Mouse (Mus musculus): ENCODE data around the gene Psrc1.

Psrc1 gene

GRCm38 (mm10) chr3:108423844-108424801 is 40.5 kb downstream of the Psrc1 start:
- DNase-seq (ENCODE audit: low spot score in 2 of 2): peak; percentile 60 to 72

GRCm38 (mm10) chr3:108424944-108425623 is 41.4 kb downstream of the Psrc1 start:
- DNase-seq (ENCODE audit: low spot score in 2 of 2): no peak

DNA sequence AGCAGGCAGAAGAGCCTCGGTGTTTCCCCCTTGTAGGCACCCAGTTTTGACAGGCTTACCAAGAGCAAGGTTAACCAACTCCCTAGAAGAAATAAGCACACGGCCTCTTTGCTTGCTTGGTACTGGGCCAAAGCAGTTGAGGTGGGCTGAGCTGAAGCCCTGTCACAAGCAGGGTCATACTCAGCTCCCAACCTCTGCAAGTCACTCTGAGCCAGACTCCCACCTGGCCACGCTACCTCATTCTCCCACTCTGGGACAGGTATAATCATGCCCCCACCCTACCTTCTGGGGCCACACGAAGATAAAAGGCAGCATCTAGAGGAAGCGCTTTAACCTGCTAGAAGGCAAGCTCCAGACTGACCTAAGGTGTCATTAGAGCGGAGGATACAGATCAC is 42.0 kb downstream of the Psrc1 start:
- DNase-seq (ENCODE audit: low spot score in 2 of 2): no peak

DNA sequence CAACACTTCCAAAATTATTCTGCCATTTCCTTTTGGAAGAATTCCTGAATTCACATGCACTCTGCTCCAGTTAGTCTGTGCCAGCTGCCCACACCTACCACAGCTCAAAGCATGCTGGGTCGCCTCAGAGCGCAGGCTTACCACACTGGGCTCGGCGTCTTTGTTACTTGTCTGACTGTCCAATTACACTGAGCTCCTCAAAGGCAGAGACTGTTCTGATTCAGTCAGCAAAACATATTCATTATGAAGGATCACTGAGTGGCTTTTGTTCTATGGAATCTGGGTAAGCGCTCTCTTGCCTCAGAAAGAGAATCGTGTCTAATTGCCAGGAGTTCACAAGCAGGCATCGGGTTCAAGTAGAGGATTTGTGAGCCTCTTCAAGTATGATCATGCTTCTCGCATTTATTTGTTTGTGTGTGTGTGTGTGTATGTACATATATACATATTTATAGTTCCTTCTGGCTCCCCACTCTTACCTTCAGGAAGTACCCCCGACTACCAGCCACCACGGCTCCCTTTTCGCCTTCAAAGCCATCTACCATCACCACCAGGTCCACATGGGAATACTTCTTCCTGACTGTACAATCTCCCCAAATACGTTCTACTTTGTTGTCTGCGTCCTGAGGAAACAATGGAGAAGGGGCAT is 49.0 kb downstream of the Psrc1 start:
- peak in 1 of 2 experiments; percentile 34 for DNase-seq (ENCODE audit: low spot score in 2 of 2)

DNA sequence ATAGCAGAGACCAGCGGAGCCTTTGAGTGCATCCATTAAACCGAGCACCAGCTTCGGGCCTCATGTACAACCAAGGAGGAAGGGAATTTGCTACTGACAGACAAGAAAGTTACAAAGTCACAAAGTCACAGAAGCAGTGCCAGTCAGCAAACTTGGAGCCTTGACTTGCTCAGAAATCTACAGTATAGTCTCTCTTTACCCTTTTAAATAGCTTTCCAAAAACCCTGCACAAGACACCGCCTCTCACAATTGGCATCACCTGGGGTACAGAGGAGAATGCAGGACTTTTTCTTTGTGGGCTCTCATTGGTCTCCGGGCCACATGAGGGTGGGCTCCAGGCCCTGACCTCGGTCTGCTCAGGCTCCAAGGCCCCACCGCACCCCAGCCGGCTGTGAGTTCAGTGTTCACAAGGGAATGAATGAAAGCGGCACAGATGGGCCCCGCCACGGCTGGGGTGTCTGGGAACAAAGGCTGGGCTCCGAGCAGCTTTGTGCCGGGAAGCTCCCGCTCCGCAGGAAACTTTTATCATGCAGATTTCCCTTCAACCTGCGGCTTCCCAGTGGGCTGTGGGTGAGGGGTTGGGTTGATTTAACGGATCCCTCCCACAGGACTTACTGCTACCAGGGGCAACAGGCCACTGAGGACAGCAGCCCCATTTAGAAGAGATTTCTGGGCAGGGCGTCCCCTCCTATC is 49.7 kb downstream of the Psrc1 start:
- no peak for DNase-seq (ENCODE audit: low spot score in 2 of 2)

DNA sequence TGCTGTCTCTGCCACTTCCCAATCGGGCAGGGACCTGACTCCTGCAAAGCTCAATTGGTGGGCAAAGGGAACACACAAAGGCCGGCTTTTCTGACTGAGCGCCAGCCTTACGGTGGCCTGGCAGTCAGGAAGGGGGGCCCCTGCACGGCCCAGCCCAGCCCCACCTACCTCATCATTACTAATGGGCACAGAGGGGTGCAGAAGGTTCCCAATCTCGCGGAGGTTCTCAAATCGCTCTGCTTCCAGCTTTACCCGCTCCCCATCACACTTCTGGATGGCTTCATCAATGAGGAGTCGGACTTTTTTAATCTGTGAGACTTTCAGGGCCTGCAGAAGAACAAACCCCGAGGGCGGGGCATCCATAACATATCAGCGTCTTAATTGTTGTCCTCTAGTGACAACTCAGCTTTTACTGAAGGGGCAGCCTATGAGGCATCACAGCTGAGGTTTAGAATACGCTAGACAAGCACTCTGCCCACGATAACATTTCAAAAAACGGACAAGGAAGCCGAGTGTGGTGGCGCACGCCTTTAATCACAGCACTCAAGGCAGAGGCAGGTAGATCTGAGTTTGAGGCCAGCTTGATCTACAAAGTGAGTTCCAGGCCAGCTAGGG is 50.3 kb downstream of the Psrc1 start:
- DNase-seq (ENCODE audit: low spot score in 2 of 2): no peak

GRCm38 (mm10) chr3:108435701-108436379 is 52.2 kb downstream of the Psrc1 start:
- no peak for DNase-seq (ENCODE audit: low spot score in 2 of 2)

DNA sequence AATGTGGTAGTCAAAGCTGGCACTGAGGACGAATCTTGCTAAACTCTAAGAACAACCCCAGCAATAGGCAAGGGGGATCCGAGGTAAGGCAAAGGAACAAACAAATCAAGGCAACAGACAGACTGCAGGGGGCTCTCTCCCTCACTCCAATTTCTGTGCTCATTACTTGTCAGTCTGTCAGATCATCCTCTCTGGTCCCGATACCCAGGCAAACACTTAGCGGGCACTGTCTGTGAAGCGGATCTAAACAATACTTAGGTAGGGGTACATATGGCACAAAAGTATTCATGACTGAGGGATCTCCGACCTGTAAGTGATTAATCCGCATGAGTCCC is 52.7 kb downstream of the Psrc1 start:
- DNase-seq (ENCODE audit: low spot score in 2 of 2): no peak

Measured in right cerebral cortex, adult 2 months (tissue).